Mouse (Mus musculus): ENCODE measurements around the gene Fam53b.

DNA sequence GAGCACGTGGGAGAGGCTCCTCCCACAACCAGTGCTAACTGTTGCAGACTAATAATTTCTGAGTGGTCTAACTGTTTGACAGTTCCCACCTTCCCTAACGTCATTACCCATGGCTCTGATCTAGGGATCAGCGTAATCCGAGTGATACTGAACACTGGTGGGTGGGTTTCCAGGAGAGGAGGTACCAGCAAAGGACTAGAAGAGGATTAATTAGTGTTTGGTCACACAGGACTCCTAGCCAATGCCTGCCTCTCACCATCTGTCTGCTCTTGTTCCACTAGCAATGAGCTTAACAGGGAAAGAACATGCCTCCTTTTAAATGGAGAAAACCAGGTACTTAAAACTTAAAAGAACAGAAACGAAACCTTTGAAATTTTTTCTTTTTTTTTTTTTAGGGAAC is 54.8 kb downstream of the Fam53b start:
- TF ChIP-seq CTCF (IDR thresholded peaks at IDR 0.05; ENCODE audit: low read depth, low read length): no peak
- no peak for TF ChIP-seq POLR2A (IDR thresholded peaks at IDR 0.05; ENCODE audit: borderline replicate concordance, low read depth, low read length)
